Comparison of ENCODE assay signal across 13 mouse cellular contexts in genomic region chr17:29855702-29856580, GRCm38 (mm10).
DNase-seq lines count a peak whose midpoint lies in the region; ATAC-seq and TF ChIP-seq lines count a peak whose summit lies in the region.
"Had no signal": no experiment of that assay in that cellular context is flagged by ENCODE, and none has a peak within 500 bp of the region (broad histone marks: within the 10 kb centered on the region; RNA-seq: fewer than 3 reads in every experiment).

No protein-coding gene starts in this region.

- no peak overlapping the region for H3K4me2 ChIP-seq in hindbrain, postnatal 0 days (ENCODE audit: low read depth, low read length)
- no peak overlapping the region for H3K4me2 ChIP-seq in hindbrain, embryonic 12.5 days (replicated peaks)
- peak overlapping the region; percentile 18; the same call in 1 of the 2 replicates for H3K4me2 ChIP-seq in liver, embryonic 12.5 days

- WGBS in hindbrain, postnatal 0 days: 52% methylated on average over 18 of the region's 18 CpGs
- 77% methylated on average over 18 of the region's 18 CpGs for WGBS in hindbrain, embryonic 12.5 days
- WGBS in liver, embryonic 12.5 days (ENCODE audit: insufficient replicate concordance): 52% methylated on average over 18 of the region's 18 CpGs

- peaks cover 20% of the 10 kb centered on the region; the same call in 1 of the 2 replicates for H3K4me1 ChIP-seq in hindbrain, postnatal 0 days (ENCODE audit: insufficient read depth, low read length)
- 0 out of 2 replicates have a peak, but pooled peaks cover 16% of the 10 kb centered on the region for H3K4me1 ChIP-seq in hindbrain, embryonic 12.5 days
- peaks cover 87% of the 10 kb centered on the region for H3K4me1 ChIP-seq in liver, embryonic 12.5 days

- no peaks in the 10 kb centered on the region for H3K27me3 ChIP-seq in hindbrain, postnatal 0 days (ENCODE audit: insufficient read depth, low read length)
- no peaks in the 10 kb centered on the region; the same call in 1 of the 2 replicates for H3K27me3 ChIP-seq in hindbrain, embryonic 12.5 days
- peaks cover 8% of the 10 kb centered on the region; the same call in 1 of the 2 replicates for H3K27me3 ChIP-seq in liver, embryonic 12.5 days (replicated peaks)

- no peak overlapping the region for H3K9ac ChIP-seq in hindbrain, postnatal 0 days (replicated peaks; ENCODE audit: low read length)
- H3K9ac ChIP-seq in hindbrain, embryonic 12.5 days: no peak overlapping the region
- H3K9ac ChIP-seq in liver, embryonic 12.5 days: peak overlapping the region; percentile 55

- peak overlapping the region; percentile 45; the same call in 1 of the 2 replicates for H3K27ac ChIP-seq in hindbrain, postnatal 0 days
- H3K27ac ChIP-seq in hindbrain, embryonic 12.5 days: no peak overlapping the region
- H3K27ac ChIP-seq in liver, embryonic 12.5 days: peak overlapping the region; percentile 71
- H3K27ac ChIP-seq: gastrocnemius, adult 2 months; layer of hippocampus, adult 2 months; macrophage had no signal

- ATAC-seq in hindbrain, postnatal 0 days: peak; percentile 64
- no peak for ATAC-seq in hindbrain, embryonic 12.5 days (ENCODE audit: low FRiP score)
- ATAC-seq in liver, embryonic 12.5 days: no peak

- H3K36me3 ChIP-seq in hindbrain, postnatal 0 days (ENCODE audit: insufficient read depth, low read length): no peaks in the 10 kb centered on the region
- H3K36me3 ChIP-seq in hindbrain, embryonic 12.5 days: no peaks in the 10 kb centered on the region
- no peaks in the 10 kb centered on the region for H3K36me3 ChIP-seq in liver, embryonic 12.5 days

- H3K9me3 ChIP-seq in hindbrain, postnatal 0 days (ENCODE audit: low read length): no peaks in the 10 kb centered on the region
- no peaks in the 10 kb centered on the region for H3K9me3 ChIP-seq in hindbrain, embryonic 12.5 days (replicated peaks)
- no peaks in the 10 kb centered on the region for H3K9me3 ChIP-seq in liver, embryonic 12.5 days (replicated peaks)

- TF ChIP-seq CTCF in hindbrain, postnatal 0 days (IDR thresholded peaks at IDR 0.05; ENCODE audit: low read depth): no peak

- DNase-seq in hindbrain, postnatal 0 days (ENCODE audit: low spot score): peak; percentile 69
- peak; percentile 60 for DNase-seq in R1 (ENCODE audit: low read depth, low spot score)
- peak; percentile 47 to 87 for DNase-seq in lung, postnatal 4 days
- no peak for DNase-seq in spleen, postnatal 36 days (ENCODE audit: low spot score in 2 of 2)
- no peak for DNase-seq in adipocyte (ENCODE audit: low spot score)
- DNase-seq: adrenal gland, postnatal 25 days; cerebellum, adult 11 months; gastrocnemius, adult 2 months; thymus, postnatal 4 days had no signal

- no peak overlapping the region for H3K4me3 ChIP-seq in hindbrain, postnatal 0 days (ENCODE audit: low read length)
- H3K4me3 ChIP-seq in hindbrain, embryonic 12.5 days: no peak overlapping the region
- H3K4me3 ChIP-seq in liver, embryonic 12.5 days: no peak overlapping the region
- H3K4me3 ChIP-seq: gastrocnemius, adult 2 months; layer of hippocampus, adult 2 months had no signal

Comparison
In these comparisons a context has a peak if more than half of its experiments do, and no peak if none do; other contexts are left out.
1. DNase-seq: peak in hindbrain, postnatal 0 days (single experiment), R1 (single experiment) and lung, postnatal 4 days (2 of 2); none in spleen, postnatal 36 days (0 of 2) and adipocyte (single experiment).